Mouse (Mus musculus): ENCODE measurements around the gene Zdhhc9. TPM values are rescaled to one million over a fixed set of nuclear protein-coding genes. Genes with fewer than 3 reads are reported as not detected.

Zdhhc9 gene
- total RNA-seq (2023): 25.5 to 26.9 TPM (median 26.7 TPM) in 4 replicates

GRCm38 (mm10) chrX:48208519-48209185, at the start of gene Zdhhc9:
TSS of gene Zdhhc9 (minus strand) at chrX:48208878.

GRCm38 (mm10) chrX:48256468-48257007, 47.9 kb upstream of the Zdhhc9 start, which contains the start of gene Utp14a:
TSS of gene Utp14a (plus strand) at chrX:48256862.

GRCm38 (mm10) chrX:48146262-48146661, 62.4 kb downstream of the Zdhhc9 start, which contains the start of gene Sash3:
TSS of gene Sash3 (plus strand) at chrX:48146436.

Other genes with a start within 250 kb of the Zdhhc9 start
- 0.30 to 0.49 TPM (median 0.40 TPM) in 4 replicates for gene Apln, start 174.0 kb downstream of the Zdhhc9 start, total RNA-seq (2023)
- gene Xpnpep2, start 100.2 kb downstream of the Zdhhc9 start, total RNA-seq (2023): not detected in 4 replicates
- 177 to 185 TPM (median 181 TPM) in 4 replicates for gene Sash3, start 62.4 kb downstream of the Zdhhc9 start, total RNA-seq (2023)
- 41.7 to 45.1 TPM (median 43.4 TPM) in 4 replicates for gene Utp14a, start 48.0 kb upstream of the Zdhhc9 start, total RNA-seq (2023)
- gene Bcorl1, start 132.5 kb upstream of the Zdhhc9 start, total RNA-seq (2023): 4.9 to 6.2 TPM (median 5.5 TPM) in 4 replicates